Mouse (Mus musculus) midbrain, embryonic 11.5 days (tissue): Measurements from ENCODE around the gene Abi3bp. TPM values are rescaled to one million over a fixed set of nuclear protein-coding genes. Genes with fewer than 3 reads are reported as not detected.

Experiments
- ATAC-seq: fragments of 200-750 bp; cut with Nextera tagmentation; 2 replicates; pipeline ENCODE4 v1.8.0; 2017; ENCODE audit warnings: moderate TSS enrichment, moderate library complexity; ENCODE audit not compliant: low FRiP score
- DNase-seq: peaks from one replicate; pipeline ENCODE4 v3.0.0; 2015; ENCODE audit warnings: low spot score; ENCODE audit errors: missing footprints
- H3K27ac ChIP-seq: fragments of 300-500 bp; sonication (generic); 2 replicates; pipeline ENCODE4 v1.5.1; 2014; ENCODE audit warnings: low read depth, low read length
- H3K27me3 ChIP-seq: fragments of 300-500 bp; sonication (generic); 2 replicates; pipeline ENCODE4 v1.6.1; 2014; ENCODE audit warnings: mild to moderate bottlenecking, low read length, moderate library complexity, mixed read lengths; ENCODE audit not compliant: control insufficient read depth, insufficient read depth
- H3K36me3 ChIP-seq: fragments of 300-500 bp; sonication (generic); 2 replicates; pipeline ENCODE4 v1.6.1; 2014; ENCODE audit warnings: mild to moderate bottlenecking, low read length, moderate library complexity, mixed read lengths; ENCODE audit not compliant: control insufficient read depth, insufficient read depth
- H3K4me1 ChIP-seq: fragments of 300-500 bp; sonication (generic); 2 replicates; pipeline ENCODE4 v1.6.1; 2014; ENCODE audit warnings: low read length; ENCODE audit not compliant: control insufficient read depth, insufficient read depth
- H3K4me2 ChIP-seq: fragments of 300-500 bp; sonication (generic); 2 replicates; pipeline ENCODE4 v1.6.1; 2014; ENCODE audit warnings: mild to moderate bottlenecking, moderate library complexity
- H3K4me3 ChIP-seq: fragments of 300-500 bp; sonication (generic); 2 replicates; pipeline ENCODE4 v1.5.1; 2014; ENCODE audit warnings: low read depth, low read length
- H3K9ac ChIP-seq: fragments of 300-500 bp; sonication (generic); 2 replicates; pipeline ENCODE4 v1.6.1; 2014; ENCODE audit warnings: low read length
- H3K9me3 ChIP-seq: fragments of 300-500 bp; sonication (generic); 2 replicates; pipeline ENCODE4 v1.6.1; 2016; ENCODE audit warnings: low read length; ENCODE audit not compliant: control insufficient read depth
- WGBS: fragments of 180-500 bp; shearing (Covaris S2); extraction: QIAGEN DNeasy Blood & Tissue Kit; methylation state at CpG from one replicate; pipeline ENCODE4 v1.1.7; 2014; 5-methylcytosine and 5-hydroxymethylcytosine counted together
- polyA plus RNA-seq: library from polyadenylated mRNA; unstranded; fragments of >200 nt; fragmentation: Nextera tagmentation; extraction: Ambion mirVana; gene quantifications from 2 replicates; pipeline ENCODE4 v1.2.1, GENCODE M21; 2014

The Abi3bp gene
- polyA plus RNA-seq, 1 experiment from 2014 or later: 0.45 TPM

DNA sequence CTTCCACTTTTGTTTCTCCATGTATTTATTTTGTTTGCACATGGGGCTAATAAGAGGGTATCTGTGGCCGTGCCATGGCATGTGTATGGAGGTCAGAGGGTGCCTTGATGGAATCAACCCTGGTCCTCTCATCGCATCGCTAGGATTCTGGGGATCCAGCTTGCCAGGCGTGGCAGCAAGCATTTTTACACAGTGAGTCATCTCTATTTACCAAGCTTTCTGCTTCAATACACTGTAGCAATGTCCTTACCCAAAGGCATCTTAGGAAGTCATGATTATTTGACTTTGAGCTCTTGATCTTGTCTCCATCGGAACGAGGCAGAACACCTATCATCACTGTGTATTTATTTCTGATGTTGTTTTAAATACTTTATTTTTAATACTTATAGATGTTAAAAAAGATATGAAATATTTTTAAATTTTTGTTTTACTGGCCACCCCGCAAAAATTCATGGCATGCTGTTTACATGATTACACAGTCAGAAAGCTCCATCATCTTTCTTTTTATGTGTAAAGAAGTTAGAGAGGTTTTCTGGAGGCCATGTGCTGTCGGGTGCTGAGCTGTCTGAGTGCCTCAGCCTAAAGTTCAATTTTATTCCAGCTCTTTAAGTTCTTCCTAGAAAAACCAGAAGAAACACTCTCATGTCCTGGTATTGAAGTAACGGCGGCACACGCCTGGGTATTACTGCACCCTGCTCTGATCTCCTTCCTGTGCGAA lies 177.7 kb downstream of the Abi3bp start:
- Histone ChIP-seq H3K27me3 (no peaks in the 10 kb centered on the region), H3K4me1 (no peaks in the 10 kb centered on the region), H3K9me3 (no peaks in the 10 kb centered on the region), H3K4me3 (no peak overlapping the region), H3K27ac (no peak overlapping the region), H3K4me2 (no peak overlapping the region), H3K36me3 (no peaks in the 10 kb centered on the region), H3K9ac (no peak overlapping the region)
- WGBS: 81% methylated on average over 12 of the region's 12 CpGs
- ATAC-seq (no peak), DNase-seq (no peak)

DNA sequence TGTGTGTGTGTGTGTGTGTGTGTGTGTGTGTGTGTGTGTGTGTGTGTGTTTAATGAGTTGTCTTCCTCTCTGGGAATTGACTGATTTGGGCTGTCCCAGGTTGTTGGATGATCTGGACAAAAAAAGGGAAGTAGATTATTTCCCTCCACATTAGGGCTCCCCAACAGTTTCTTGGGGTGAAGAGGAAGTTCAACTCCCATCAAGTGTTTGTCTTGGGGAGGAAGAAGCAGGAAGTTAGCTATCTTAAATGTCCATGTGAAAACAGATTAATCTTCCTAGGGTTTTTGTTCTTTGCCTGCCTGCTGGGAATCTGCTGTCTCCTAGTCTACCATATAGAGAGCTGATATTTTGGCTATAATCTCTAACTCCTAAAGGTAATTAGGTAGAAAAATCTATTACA lies 181.2 kb downstream of the Abi3bp start:
- Histone ChIP-seq H3K36me3 (no peaks in the 10 kb centered on the region), H3K4me1 (no peaks in the 10 kb centered on the region), H3K4me3 (no peak overlapping the region), H3K9ac (no peak overlapping the region), H3K27ac (no peak overlapping the region), H3K9me3 (no peaks in the 10 kb centered on the region), H3K4me2 (no peak overlapping the region), H3K27me3 (no peaks in the 10 kb centered on the region)
- DNase-seq (no peak), ATAC-seq (no peak)

DNA sequence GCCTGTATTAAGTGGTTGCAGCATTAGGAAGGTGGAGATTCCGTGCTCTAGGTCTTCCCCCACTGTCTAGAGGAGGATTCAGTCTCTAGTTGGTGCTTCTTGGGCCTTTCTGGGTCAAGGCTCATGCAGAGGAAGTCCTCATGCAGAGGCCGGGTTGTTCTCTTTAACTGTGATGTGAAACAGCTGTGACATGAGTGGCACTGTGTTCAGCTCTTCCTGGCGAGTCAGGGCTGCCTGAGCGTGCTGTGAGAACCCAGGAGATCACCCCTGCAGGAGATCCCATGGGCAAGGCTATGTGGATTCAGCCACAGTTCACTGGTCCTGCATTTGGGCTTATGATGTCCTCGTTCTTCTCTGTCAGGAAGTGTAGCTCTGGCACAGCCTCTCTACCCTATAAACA lies 191.8 kb downstream of the Abi3bp start:
- no peak for ATAC-seq
- 76% methylated on average over 5 of the region's 5 CpGs for WGBS
- no peaks in the 10 kb centered on the region for H3K36me3 ChIP-seq

DNA sequence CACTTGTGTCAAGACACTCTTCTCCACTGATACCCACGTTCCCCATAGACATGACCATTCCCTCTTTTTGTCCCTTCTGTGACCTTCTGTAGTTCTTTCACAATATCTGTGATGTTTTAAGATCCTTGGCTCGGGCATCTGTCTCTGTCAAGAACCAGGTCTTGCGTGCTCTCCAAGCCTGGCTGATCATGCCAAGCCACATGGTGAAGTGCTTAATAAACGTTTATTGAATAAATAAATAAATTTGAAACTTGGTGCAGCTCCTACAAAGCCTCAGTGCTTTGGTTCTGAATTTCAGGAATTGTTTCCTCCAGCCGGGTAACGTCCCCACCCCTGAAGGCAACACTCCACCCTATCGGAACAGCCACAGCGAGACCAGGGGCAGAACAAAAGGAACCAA lies 193.3 kb downstream of the Abi3bp start:
- 88% methylated on average over 8 of the region's 8 CpGs for WGBS
- H3K9me3 ChIP-seq: no peaks in the 10 kb centered on the region

More for the DNA sequence above, 191.8 kb downstream of the Abi3bp start:
- Histone ChIP-seq H3K4me1 (no peaks in the 10 kb centered on the region), H3K9me3 (no peaks in the 10 kb centered on the region), H3K4me3 (no peak overlapping the region), H3K9ac (no peak overlapping the region), H3K27me3 (no peaks in the 10 kb centered on the region), H3K4me2 (no peak overlapping the region), H3K27ac (no peak overlapping the region)
- no peak for DNase-seq

DNA sequence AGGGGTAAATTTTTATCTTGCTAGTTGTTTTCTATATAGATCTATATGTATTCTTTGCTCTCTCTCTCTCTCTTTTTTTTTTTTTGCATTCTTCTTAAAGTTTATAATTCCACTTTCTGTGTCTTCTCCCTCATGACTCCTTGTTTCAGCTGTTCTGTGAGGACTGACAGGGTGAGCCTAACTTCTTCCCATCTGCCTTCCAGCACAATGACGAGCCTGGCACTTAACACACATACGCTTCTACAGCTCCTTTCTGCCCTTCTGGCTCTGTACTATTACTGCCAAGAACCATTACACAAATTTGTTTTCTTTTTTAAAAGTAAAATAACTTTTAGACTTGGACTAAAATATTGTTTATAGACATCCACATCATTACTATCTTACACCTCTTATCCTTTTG lies 195.7 kb downstream of the Abi3bp start:
- Histone ChIP-seq H3K9ac (no peak overlapping the region), H3K27me3 (no peaks in the 10 kb centered on the region), H3K4me2 (no peak overlapping the region), H3K9me3 (no peaks in the 10 kb centered on the region), H3K36me3 (no peaks in the 10 kb centered on the region), H3K4me1 (no peaks in the 10 kb centered on the region), H3K4me3 (no peak overlapping the region), H3K27ac (no peak overlapping the region)
- DNase-seq (no peak), ATAC-seq (no peak)
- 89% methylated on average over 2 of the region's 2 CpGs for WGBS

More for the DNA sequence above, 193.3 kb downstream of the Abi3bp start:
- Histone ChIP-seq H3K36me3 (no peaks in the 10 kb centered on the region), H3K4me2 (no peak overlapping the region), H3K4me3 (no peak overlapping the region), H3K27ac (no peak overlapping the region), H3K27me3 (no peaks in the 10 kb centered on the region), H3K4me1 (no peaks in the 10 kb centered on the region), H3K9ac (no peak overlapping the region)
- ATAC-seq (no peak), DNase-seq (no peak)

DNA sequence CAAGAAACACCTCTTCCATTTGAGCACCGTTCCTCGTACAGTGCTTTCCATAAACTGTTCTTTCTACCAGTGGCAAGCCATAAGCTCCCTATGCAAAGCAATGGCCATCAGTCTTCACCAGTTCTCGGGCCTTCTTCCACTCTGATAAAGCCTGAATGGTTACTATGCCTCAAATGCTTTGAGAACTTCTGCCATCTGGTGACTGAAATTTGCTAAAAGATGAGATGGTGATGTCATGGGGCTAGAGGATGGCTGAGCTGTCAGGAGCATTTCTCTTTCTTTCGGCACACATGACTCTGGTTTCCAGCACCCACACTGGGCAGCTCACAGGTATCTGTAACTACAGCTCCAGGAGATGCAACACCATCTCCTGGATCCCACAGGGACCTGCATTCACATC lies 199.5 kb downstream of the Abi3bp start:
- Histone ChIP-seq H3K9ac (no peak overlapping the region), H3K4me2 (no peak overlapping the region), H3K27ac (no peak overlapping the region), H3K9me3 (no peaks in the 10 kb centered on the region), H3K4me3 (no peak overlapping the region), H3K27me3 (no peaks in the 10 kb centered on the region), H3K4me1 (no peaks in the 10 kb centered on the region; the same call in 1 of the 2 replicates), H3K36me3 (no peaks in the 10 kb centered on the region)
- ATAC-seq (no peak), DNase-seq (no peak)
- 65% methylated on average over 4 of the region's 4 CpGs for WGBS

DNA sequence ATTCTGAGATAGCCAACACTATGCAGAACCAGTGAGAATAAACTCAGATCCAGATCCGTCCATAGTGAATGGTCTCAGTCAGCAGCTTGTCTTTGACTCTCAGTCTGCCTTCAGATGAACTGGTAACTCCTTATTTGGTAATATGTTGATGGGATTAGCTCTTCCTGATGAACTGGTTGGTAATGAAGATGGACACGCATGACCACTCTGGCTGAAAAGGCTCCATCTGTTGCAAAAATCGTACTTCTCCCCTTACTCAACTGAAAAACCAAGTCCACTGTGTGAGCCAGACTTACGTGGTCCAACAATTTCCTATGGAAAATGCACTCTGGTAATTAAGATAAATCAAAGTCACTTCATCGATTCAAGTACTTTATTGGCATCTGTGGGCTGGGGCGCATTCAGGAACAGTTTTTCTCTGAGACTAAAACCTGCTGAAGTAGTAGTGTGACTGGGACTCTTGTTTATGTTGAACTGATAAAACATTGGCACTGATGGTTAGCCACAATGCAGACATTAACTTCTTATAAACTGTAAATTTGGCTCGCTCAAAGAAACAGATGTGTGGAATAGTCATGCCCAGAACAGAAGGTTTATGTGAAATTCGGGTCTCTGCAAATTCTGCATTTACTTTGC lies 203.4 kb downstream of the Abi3bp start:
- ATAC-seq (peak; percentile 57), DNase-seq (no peak)
- 65% methylated on average over 8 of the region's 8 CpGs for WGBS
- no peaks in the 10 kb centered on the region for H3K36me3 ChIP-seq
- H3K4me2 ChIP-seq: no peak overlapping the region
- no peaks in the 10 kb centered on the region for H3K9me3 ChIP-seq
- no peaks in the 10 kb centered on the region; the same call in 1 of the 2 replicates for H3K4me1 ChIP-seq
- H3K4me3 ChIP-seq: no peak overlapping the region
- H3K27me3 ChIP-seq: no peaks in the 10 kb centered on the region
- no peak overlapping the region for H3K9ac ChIP-seq
- no peak overlapping the region for H3K27ac ChIP-seq

DNA sequence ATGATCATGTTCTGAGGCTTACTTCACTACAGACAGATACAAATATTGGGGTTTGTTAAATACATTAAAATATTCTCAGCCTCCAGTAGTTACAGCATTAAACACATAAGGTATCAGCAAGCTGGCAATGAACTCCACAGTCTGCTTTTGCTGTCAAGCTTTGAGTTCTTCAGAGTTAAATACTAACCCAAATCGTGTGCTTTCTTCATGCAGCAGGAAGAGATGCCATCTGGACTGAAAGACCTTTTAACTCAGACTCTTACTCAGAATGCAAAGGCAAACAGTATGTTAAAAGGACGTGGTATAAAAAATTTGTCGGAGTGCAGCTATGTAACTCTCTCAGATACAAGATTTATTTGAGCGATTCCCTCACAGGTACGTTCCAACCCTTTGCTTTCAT lies 209.1 kb downstream of the Abi3bp start:
- no peak overlapping the region for H3K4me2 ChIP-seq
- ATAC-seq: no peak
- H3K27ac ChIP-seq: no peak overlapping the region
- no peak overlapping the region for H3K9ac ChIP-seq
- DNase-seq: peak; percentile 57
- no peaks in the 10 kb centered on the region for H3K9me3 ChIP-seq
- WGBS: 89% methylated on average over 5 of the region's 5 CpGs
- H3K36me3 ChIP-seq: peaks cover 5% of the 10 kb centered on the region; the same call in 1 of the 2 replicates
- no peaks in the 10 kb centered on the region for H3K27me3 ChIP-seq
- no peaks in the 10 kb centered on the region for H3K4me1 ChIP-seq
- H3K4me3 ChIP-seq: no peak overlapping the region

DNA sequence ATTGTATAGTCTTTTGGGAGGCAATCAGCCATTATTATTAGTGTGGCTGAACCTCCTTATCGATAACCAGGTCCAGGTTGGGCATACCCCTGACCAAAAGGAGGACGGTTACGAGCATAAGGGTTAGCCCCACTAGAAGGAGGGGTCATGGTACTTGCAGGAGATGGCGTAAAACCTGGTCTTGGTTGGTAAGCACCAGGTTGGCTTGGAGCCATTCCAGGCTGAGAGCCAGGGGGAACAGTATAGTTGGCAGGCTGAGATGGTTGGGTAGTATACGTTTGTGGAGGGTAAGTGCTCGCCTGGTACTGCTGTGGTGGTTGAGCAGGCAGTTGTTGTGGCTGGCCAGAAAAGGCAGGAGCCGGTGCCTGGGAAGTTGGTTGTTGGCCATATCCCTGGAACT lies 213.0 kb downstream of the Abi3bp start:
- 95% methylated on average over 7 of the region's 7 CpGs for WGBS
- peaks cover 5% of the 10 kb centered on the region; the same call in 1 of the 2 replicates for H3K36me3 ChIP-seq

More for the DNA sequence above, 213.0 kb downstream of the Abi3bp start:
- Histone ChIP-seq H3K27me3 (no peaks in the 10 kb centered on the region), H3K4me3 (no peak overlapping the region), H3K4me1 (no peaks in the 10 kb centered on the region), H3K9ac (no peak overlapping the region), H3K4me2 (no peak overlapping the region), H3K27ac (no peak overlapping the region), H3K9me3 (no peaks in the 10 kb centered on the region)
- ATAC-seq: no peak
- no peak for DNase-seq
